Mouse (Mus musculus) testis, postnatal 10 days (tissue): ENCODE data around the gene Bid.
"Not testable (repeated sequence)": the region's sequence is repeated elsewhere in the genome, so short reads cannot be mapped to it uniquely, and the experiment has no call there.

Source experiments
- DNase-seq: peaks from one replicate; pipeline ENCODE4 v3.0.0; 2021; ENCODE audit warnings: low spot score

Gene Bid

GRCm38 (mm10) chr6:120937104-120937617 is 20.5 kb upstream of the Bid start:
- no peak for DNase-seq

- no peak for DNase-seq
Measured at GRCm38 (mm10) chr6:120934176-120934575, 17.5 kb upstream of the Bid start.

- DNase-seq, result no peak
Measured at GRCm38 (mm10) chr6:120933670-120934069, 17.0 kb upstream of the Bid start.

GRCm38 (mm10) chr6:120932597-120932996 is 15.9 kb upstream of the Bid start:
- no peak for DNase-seq

- no peak for DNase-seq
Measured at GRCm38 (mm10) chr6:120930450-120931306, 14.0 kb upstream of the Bid start.

- DNase-seq, result no peak
Measured at GRCm38 (mm10) chr6:120929421-120929820, 12.8 kb upstream of the Bid start.

GRCm38 (mm10) chr6:120927765-120928164 is 11.1 kb upstream of the Bid start:
- DNase-seq, result peak; percentile 70

- no peak for DNase-seq
Measured at GRCm38 (mm10) chr6:120926880-120927279, 10.2 kb upstream of the Bid start.

GRCm38 (mm10) chr6:120924791-120925321 is 8.2 kb upstream of the Bid start:
- DNase-seq, result not testable (repeated sequence)

GRCm38 (mm10) chr6:120917975-120918374 is 1.3 kb upstream of the Bid start:
- DNase-seq, result no peak

- DNase-seq, result not testable (repeated sequence)
Measured at GRCm38 (mm10) chr6:120916972-120917881, 574 bp upstream of the Bid start.

- DNase-seq, result no peak
Measured at GRCm38 (mm10) chr6:120915649-120915975, 1.0 kb downstream of the Bid start.

- DNase-seq, result peak; percentile 62
Measured at GRCm38 (mm10) chr6:120914911-120915648, 1.6 kb downstream of the Bid start.

GRCm38 (mm10) chr6:120914533-120914910 is 2.1 kb downstream of the Bid start:
- DNase-seq, result no peak

- DNase-seq, result no peak
Measured at GRCm38 (mm10) chr6:120913783-120914182, 2.9 kb downstream of the Bid start.

GRCm38 (mm10) chr6:120912931-120913330 is 3.7 kb downstream of the Bid start:
- no peak for DNase-seq

- DNase-seq, result no peak
Measured at GRCm38 (mm10) chr6:120911213-120912007, 5.2 kb downstream of the Bid start.

GRCm38 (mm10) chr6:120909501-120909900 is 7.2 kb downstream of the Bid start:
- no peak for DNase-seq

- not testable (repeated sequence) for DNase-seq
Measured at GRCm38 (mm10) chr6:120907876-120908597, 8.6 kb downstream of the Bid start.

GRCm38 (mm10) chr6:120906521-120906920 is 10.1 kb downstream of the Bid start:
- DNase-seq, result peak; percentile 76
